Mouse (Mus musculus): ENCODE measurements around the gene Vasp.

DNA sequence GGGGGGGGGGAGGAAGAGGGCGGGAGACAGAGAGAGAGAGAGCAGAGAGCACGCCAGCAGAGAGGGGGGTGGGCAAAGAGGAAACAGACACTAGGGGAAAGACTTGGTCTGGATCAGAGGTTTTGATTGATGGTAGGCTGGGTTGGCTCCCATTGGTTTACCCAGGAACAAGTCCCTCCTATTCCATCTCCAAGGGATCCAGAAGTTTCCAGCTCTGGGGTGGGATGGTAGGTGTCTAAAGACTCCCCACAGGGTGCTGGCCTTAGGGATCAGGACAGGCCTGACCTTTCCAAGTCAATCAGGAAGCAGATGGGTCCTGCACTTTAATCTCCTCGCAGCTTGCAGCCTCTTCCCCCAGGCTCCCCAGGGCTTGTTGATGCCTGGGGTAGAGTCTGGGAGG, 53.7 kb downstream of the Vasp start:
- TF ChIP-seq CTCF (IDR thresholded peaks at IDR 0.05; ENCODE audit: borderline replicate concordance, extremely low read depth, insufficient read depth, insufficient read length) (no peak), POLR2A (IDR thresholded peaks at IDR 0.05; ENCODE audit: borderline replicate concordance, extremely low read depth, insufficient read depth, insufficient read length, poor library complexity, severe bottlenecking) (no peak)
